ENCODE assay signal across 11 mouse cellular contexts in genomic region chr1:74435563-74435962, GRCm38 (mm10). TPM values are rescaled to one million over a fixed set of nuclear protein-coding genes. Genes with fewer than 3 reads are reported as not detected.
A peak's percentile ranks its signal among the peaks of the same experiment; 100 is the strongest.
DNase-seq lines count a peak whose midpoint lies in the region; ATAC-seq lines count a peak whose summit lies in the region.
"Had no signal": no experiment of that assay in that cellular context is flagged by ENCODE, and none has a peak within 500 bp of the region (broad histone marks: within the 10 kb centered on the region; RNA-seq: fewer than 3 reads in every experiment).

No protein-coding gene starts in this region.

- H3K27ac ChIP-seq in forebrain, embryonic 12.5 days = no peak overlapping the region

- H3K4me1 ChIP-seq in forebrain, embryonic 12.5 days = no peaks in the 10 kb centered on the region

- intact Hi-C loops in heart, postnatal 10 days (cut with DNase I) = loop anchor here (5.0 kb wide), 1 partner anchor 33 kb away; no protein-coding TSS in a partner anchor

- H3K4me2 ChIP-seq in forebrain, embryonic 12.5 days = no peak overlapping the region
- H3K4me2 ChIP-seq: lung, embryonic 14.5 days had no signal

- 84% methylated on average over 6 of the region's 6 CpGs for WGBS in forebrain, embryonic 12.5 days

- no peak overlapping the region for H3K4me3 ChIP-seq in forebrain, embryonic 12.5 days (replicated peaks)

- peaks cover 53% of the 10 kb centered on the region for H3K36me3 ChIP-seq in forebrain, embryonic 12.5 days (replicated peaks)

- ATAC-seq in megakaryocyte, adult 5-6 weeks (ENCODE audit: poor library complexity, severe bottlenecking) = peak; percentile 89
- no peak for ATAC-seq in forebrain, embryonic 12.5 days (ENCODE audit: low FRiP score)

- H3K9me3 ChIP-seq in forebrain, embryonic 12.5 days = no peaks in the 10 kb centered on the region

- H3K27me3 ChIP-seq in forebrain, embryonic 12.5 days = no peaks in the 10 kb centered on the region

- peak; percentile 85 for DNase-seq in heart, adult 11 months
- no peak for DNase-seq in heart, postnatal 10 days
- peak; percentile 59 for DNase-seq in liver
- DNase-seq in thymus, postnatal 36 days = peak; percentile 20 to 27
- DNase-seq in kidney, adult 9 months = no peak
- DNase-seq in frontal cortex, postnatal 10 days (ENCODE audit: low spot score in 2 of 2) = no peak
- DNase-seq: cerebellum, adult 11 months; lung, embryonic 14.5 days; right cerebral cortex, adult 18-20 months had no signal

- no peak overlapping the region for H3K9ac ChIP-seq in forebrain, embryonic 12.5 days
- H3K9ac ChIP-seq: lung, embryonic 14.5 days had no signal

RNA-seq across cellular contexts. Expression of gene Vil1, which starts 26.4 kb away (rescaled TPM):
- 1 to 10 TPM; 1.1 to 1.2 TPM for total RNA-seq in heart, postnatal 10 days (2021)
- total RNA-seq in megakaryocyte, adult 5-6 weeks (2015) = not detected in 2 replicates
- total RNA-seq in megakaryocyte, adult 5-6 weeks (2017) = not detected in 2 replicates
- 0.29 and 0.32 TPM in 2 replicates for polyA plus RNA-seq in forebrain, embryonic 12.5 days (2016; fragmentation: Nextera tagmentation; extraction: Ambion mirVana)

RNA-seq across cellular contexts. Expression of gene Ctdsp1, which starts 44.3 kb away (rescaled TPM):
- 100 to 1,000 TPM; 117 to 122 TPM for total RNA-seq in heart, postnatal 10 days (2021)
- 130 and 145 TPM in 2 replicates for total RNA-seq in megakaryocyte, adult 5-6 weeks (2015)
- 53.2 and 61.1 TPM in 2 replicates for total RNA-seq in megakaryocyte, adult 5-6 weeks (2017)
- 33.1 and 33.3 TPM in 2 replicates for polyA plus RNA-seq in forebrain, embryonic 12.5 days (2016; fragmentation: Nextera tagmentation; extraction: Ambion mirVana)

Comparison
In these comparisons a context has a peak if more than half of its experiments do, and no peak if none do; other contexts are left out.
1. DNase-seq: peak in heart, adult 11 months (single experiment), liver (single experiment) and thymus, postnatal 36 days (2 of 2); none in heart, postnatal 10 days (0 of 2), kidney, adult 9 months (single experiment) and frontal cortex, postnatal 10 days (0 of 2).